In the genomic region with DNA sequence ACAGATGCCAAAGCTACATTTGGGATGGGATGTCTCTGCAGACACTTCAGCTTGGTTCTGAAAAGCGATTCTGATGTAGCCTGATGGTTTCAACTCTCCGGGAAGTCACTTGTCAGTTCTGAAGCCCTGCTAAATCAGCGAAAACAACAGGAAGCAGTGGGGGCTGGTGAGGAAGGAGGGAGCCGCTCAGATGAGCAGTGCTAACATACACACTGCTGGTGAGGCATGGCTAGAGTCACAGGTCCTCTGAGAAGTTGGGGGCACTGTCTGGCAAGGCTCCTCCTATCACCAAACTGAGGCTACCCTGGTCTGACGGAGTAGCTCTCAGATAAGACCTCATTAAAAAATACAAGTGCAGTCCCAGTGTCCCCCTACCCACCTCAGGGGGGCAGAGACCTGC, we compare ENCODE assay signal across 13 mouse cellular contexts.
DNase-seq lines count a peak whose midpoint lies in the region; ATAC-seq and TF ChIP-seq lines count a peak whose summit lies in the region.
"Had no signal": no experiment of that assay in that cellular context is flagged by ENCODE, and none has a peak within 500 bp of the region (broad histone marks: within the 10 kb centered on the region; RNA-seq: fewer than 3 reads in every experiment).

No protein-coding gene starts in this region.

- 2% methylated on average over 5 of the region's 5 CpGs for WGBS in heart, embryonic 10.5 days
- WGBS in lung, adult 2 months: 32% methylated on average over 5 of the region's 5 CpGs
- WGBS in liver, embryonic 16.5 days (ENCODE audit: insufficient replicate concordance): 11% methylated on average over 5 of the region's 5 CpGs

- H3K4me2 ChIP-seq in liver, embryonic 16.5 days (ENCODE audit: low read depth, low read length): no peak overlapping the region

- TF ChIP-seq POLR2A in lung, adult 2 months (IDR thresholded peaks at IDR 0.05; ENCODE audit: borderline replicate concordance, extremely low read depth, low read depth, low read length): no peak

- ATAC-seq in liver, embryonic 16.5 days (ENCODE audit: low read depth): peak; percentile 30; the same call in 1 of the 2 replicates

- peak overlapping the region; percentile 35; the same call in 1 of the 2 replicates for H3K4me3 ChIP-seq in heart, embryonic 10.5 days
- H3K4me3 ChIP-seq in lung, adult 2 months (replicated peaks; ENCODE audit: extremely low read depth, low read depth, low read length): no peak overlapping the region
- H3K4me3 ChIP-seq in liver, embryonic 16.5 days (ENCODE audit: low read depth, low read length): no peak overlapping the region

- peaks cover 31% of the 10 kb centered on the region for H3K4me1 ChIP-seq in heart, embryonic 10.5 days
- H3K4me1 ChIP-seq in lung, adult 2 months (ENCODE audit: control insufficient read depth, insufficient read depth, low read length): no peaks in the 10 kb centered on the region
- H3K4me1 ChIP-seq in liver, embryonic 16.5 days (ENCODE audit: control insufficient read depth, low read depth, low read length): no peaks in the 10 kb centered on the region

- no peaks in the 10 kb centered on the region for H3K36me3 ChIP-seq in heart, embryonic 10.5 days
- H3K36me3 ChIP-seq in liver, embryonic 16.5 days (ENCODE audit: control insufficient read depth, insufficient read depth): no peaks in the 10 kb centered on the region

- H3K9ac ChIP-seq in liver, embryonic 16.5 days (ENCODE audit: low read depth, low read length): no peak overlapping the region

- no peak overlapping the region; the same call in 1 of the 2 replicates for H3K27ac ChIP-seq in heart, embryonic 10.5 days
- no peak overlapping the region for H3K27ac ChIP-seq in liver, embryonic 16.5 days (ENCODE audit: low read length)
- H3K27ac ChIP-seq: macrophage had no signal

- no peaks in the 10 kb centered on the region for H3K9me3 ChIP-seq in heart, embryonic 10.5 days
- no peaks in the 10 kb centered on the region for H3K9me3 ChIP-seq in liver, embryonic 16.5 days (replicated peaks; ENCODE audit: control insufficient read depth, low read length)

- DNase-seq in heart, embryonic 10.5 days (ENCODE audit: low spot score): no peak
- no peak for DNase-seq in heart, adult 9 months (ENCODE audit: low spot score in 2 of 2)
- peak; percentile 16 for DNase-seq in lung, postnatal 10 days
- no peak for DNase-seq in lung, adult 2 months
- peak; percentile 58 for DNase-seq in thymus, postnatal 4 days
- DNase-seq in c-Kit-positive CD71-positive TER-119-positive erythroid progenitor cells, embryonic 14.5 days (ENCODE audit: low spot score): no peak
- DNase-seq in kidney, adult 11 months: no peak
- DNase-seq: adrenal gland, adult 8-10 months; kidney, postnatal 36 days; right cerebral cortex, postnatal 25 days had no signal

- no peak for TF ChIP-seq CTCF in lung, adult 2 months (IDR thresholded peaks at IDR 0.05; ENCODE audit: insufficient read depth, low read length)

- H3K27me3 ChIP-seq in heart, embryonic 10.5 days (ENCODE audit: insufficient read depth, poor library complexity, severe bottlenecking): peaks cover 19% of the 10 kb centered on the region; the same call in 1 of the 2 replicates
- peaks cover 4% of the 10 kb centered on the region; the same call in 1 of the 2 replicates for H3K27me3 ChIP-seq in liver, embryonic 16.5 days (ENCODE audit: control insufficient read depth, insufficient read depth, low read depth, low read length)
- H3K27me3 ChIP-seq: CH12.LX had no signal

Comparison
In these comparisons a context has a peak if more than half of its experiments do, and no peak if none do; other contexts are left out.
1. DNase-seq: peak in lung, postnatal 10 days (single experiment) and thymus, postnatal 4 days (single experiment); none in heart, embryonic 10.5 days (single experiment), heart, adult 9 months (0 of 2), lung, adult 2 months (single experiment), c-Kit-positive CD71-positive TER-119-positive erythroid progenitor cells, embryonic 14.5 days (single experiment) and kidney, adult 11 months (single experiment).